Mouse (Mus musculus) MEL (cell line): ENCODE measurements around the gene Arid1b. TPM values are rescaled to one million over a fixed set of nuclear protein-coding genes. Genes with fewer than 3 reads are reported as not detected.

Source experiments
- DNase-seq: peaks from one replicate; pipeline ENCODE4 v3.0.0; 2011; ENCODE audit warnings: low read depth, low spot score
- H3K27ac ChIP-seq: 2 replicates; pipeline ENCODE4 v1.5.1; 2012; ENCODE audit warnings: low read depth, mild to moderate bottlenecking, control low read depth, low read length, moderate library complexity; ENCODE audit not compliant: control insufficient read depth
- H3K27me3 ChIP-seq, 2 experiments: fragments of 150-350 bp in 1 of 2; sonication (generic) in 1 of 2; 2 replicates each; pipeline ENCODE4 v1.6.1; 2012; ENCODE audit warnings: low read length in 2 of 2, mild to moderate bottlenecking in 2 of 2, improper control_type of control experiment in 1 of 2, moderate library complexity in 1 of 2; ENCODE audit not compliant: insufficient read depth in 2 of 2, control insufficient read depth in 1 of 2
- H3K36me3 ChIP-seq, 2 experiments: 2 replicates each; pipeline ENCODE4 v1.6.1; 2012 to 2014; ENCODE audit warnings: low read length in 2 of 2, improper control_type of control experiment in 1 of 2, inconsistent platforms in 1 of 2, mild to moderate bottlenecking in 1 of 2; ENCODE audit not compliant: insufficient read depth in 2 of 2, control insufficient read depth in 1 of 2
- H3K4me1 ChIP-seq, 2 experiments: fragments of 150-350 bp in 1 of 2; sonication (generic) in 1 of 2; 2 replicates each; pipeline ENCODE4 v1.6.1; 2012; ENCODE audit warnings: low read length in 2 of 2, improper control_type of control experiment in 1 of 2, mild to moderate bottlenecking in 1 of 2; ENCODE audit not compliant: insufficient read depth in 2 of 2, control insufficient read depth in 1 of 2
- H3K4me3 ChIP-seq, 2 experiments: fragments of 150-350 bp in 1 of 2; sonication (generic) in 1 of 2; 2 replicates each; pipeline ENCODE4 v1.5.1; 2012; ENCODE audit warnings: low read depth in 2 of 2, low read length in 2 of 2, mild to moderate bottlenecking in 2 of 2, moderate library complexity in 2 of 2, control low read depth in 1 of 2, improper control_type of control experiment in 1 of 2; ENCODE audit not compliant: control insufficient read depth in 1 of 2, insufficient read depth in 1 of 2
- H3K79me2 ChIP-seq: 2 replicates; pipeline ENCODE4 v1.6.1; 2012; ENCODE audit warnings: mild to moderate bottlenecking, low read length, moderate library complexity; ENCODE audit not compliant: control insufficient read depth, poor library complexity, insufficient read depth
- H3K9ac ChIP-seq: 2 replicates; pipeline ENCODE4 v1.6.1; 2012; ENCODE audit warnings: low read depth, mild to moderate bottlenecking, control low read depth, low read length, moderate library complexity; ENCODE audit not compliant: control insufficient read depth, poor library complexity, severe bottlenecking
- H3K9me3 ChIP-seq: fragments of 150-350 bp; sonication (generic); replicated peaks from 2 replicates; pipeline ENCODE4 v1.6.1; 2012; ENCODE audit warnings: mild to moderate bottlenecking, low read length, improper control_type of control experiment, moderate library complexity; ENCODE audit not compliant: insufficient read depth
- BHLHE40 ChIP-seq: IDR thresholded peaks from 2 replicates; pipeline ENCODE4 v1.6.1; 2012; ENCODE audit warnings: low read depth, mild to moderate bottlenecking, inconsistent platforms, low read length, improper control_type of control experiment, borderline replicate concordance
- CHD1 ChIP-seq: IDR thresholded peaks from 2 replicates; pipeline ENCODE4 v1.6.1; 2012; ENCODE audit warnings: low read depth, mild to moderate bottlenecking, inconsistent platforms, low read length, improper control_type of control experiment
- CHD2 ChIP-seq: IDR thresholded peaks from 2 replicates; pipeline ENCODE4 v1.6.1; 2011; ENCODE audit warnings: low read length, improper control_type of control experiment
- ELF1 ChIP-seq: IDR thresholded peaks from 2 replicates; pipeline ENCODE4 v1.6.1; 2014; ENCODE audit warnings: low read depth, mild to moderate bottlenecking, inconsistent platforms, low read length, improper control_type of control experiment, moderate library complexity
- EP300 ChIP-seq, 2 experiments: IDR thresholded peaks; 2 replicates each; pipeline ENCODE4 v1.6.1; 2011; ENCODE audit warnings: improper control_type of control experiment in 2 of 2, low read length in 2 of 2, low read depth in 1 of 2, mild to moderate bottlenecking in 1 of 2
- ETS1 ChIP-seq: IDR thresholded peaks from 2 replicates; pipeline ENCODE4 v1.6.1; 2012; ENCODE audit warnings: low read depth, mild to moderate bottlenecking, inconsistent platforms, low read length, improper control_type of control experiment, moderate library complexity
- GABPA ChIP-seq: IDR thresholded peaks from 2 replicates; pipeline ENCODE4 v1.6.1; 2012; ENCODE audit warnings: low read depth, mild to moderate bottlenecking, inconsistent platforms, low read length, improper control_type of control experiment, moderate library complexity
- JUND ChIP-seq: IDR thresholded peaks from 2 replicates; pipeline ENCODE4 v1.6.1; 2011; ENCODE audit warnings: low read depth, mild to moderate bottlenecking, improper control_type of control experiment, low read length
- KAT2A ChIP-seq: conservative IDR thresholded peaks from 2 replicates; pipeline ENCODE4 v1.6.1; 2012; ENCODE audit warnings: low read depth, low read length, improper control_type of control experiment, inconsistent platforms
- MAFK ChIP-seq: IDR thresholded peaks from 2 replicates; pipeline ENCODE4 v1.6.1; 2011; ENCODE audit warnings: low read depth, mild to moderate bottlenecking, low read length, improper control_type of control experiment, borderline replicate concordance
- MEF2A ChIP-seq: IDR thresholded peaks from 2 replicates; pipeline ENCODE4 v1.6.1; 2014; ENCODE audit warnings: low read depth, mild to moderate bottlenecking, inconsistent platforms, low read length, improper control_type of control experiment; ENCODE audit not compliant: poor library complexity, insufficient replicate concordance, severe bottlenecking; ENCODE audit errors: extremely low read depth
- MYB ChIP-seq: IDR thresholded peaks from 2 replicates; pipeline ENCODE4 v1.6.1; 2011; ENCODE audit warnings: mild to moderate bottlenecking, low read depth, low read length, improper control_type of control experiment
- MYC ChIP-seq: IDR thresholded peaks from 2 replicates; pipeline ENCODE4 v1.6.1; 2011; ENCODE audit warnings: low read depth, mild to moderate bottlenecking, low read length, improper control_type of control experiment, moderate library complexity
- NELFE ChIP-seq: IDR thresholded peaks from 2 replicates; pipeline ENCODE4 v1.6.1; 2011; ENCODE audit warnings: low read depth, low read length, improper control_type of control experiment
- POLR2A ChIP-seq, 2 experiments: IDR thresholded peaks; 2 replicates each; pipeline ENCODE4 v1.6.1; 2011 to 2012; ENCODE audit warnings: low read length in 2 of 2, mild to moderate bottlenecking in 2 of 2, control low read depth in 1 of 2, improper control_type of control experiment in 1 of 2, low read depth in 1 of 2, moderate library complexity in 1 of 2; ENCODE audit not compliant: control insufficient read depth in 1 of 2, insufficient read depth in 1 of 2, poor library complexity in 1 of 2
- RAD21 ChIP-seq: IDR thresholded peaks from 2 replicates; pipeline ENCODE4 v1.6.1; 2011; ENCODE audit warnings: mild to moderate bottlenecking, low read depth, low read length, improper control_type of control experiment
- SIN3A ChIP-seq: IDR thresholded peaks from 2 replicates; pipeline ENCODE4 v1.6.1; 2012; ENCODE audit warnings: low read length, improper control_type of control experiment, inconsistent platforms
- TAL1 ChIP-seq: IDR thresholded peaks from 2 replicates; pipeline ENCODE4 v1.6.1; 2012; ENCODE audit warnings: mild to moderate bottlenecking, inconsistent platforms, low read length, moderate library complexity, mixed read lengths
- TCF12 ChIP-seq: IDR thresholded peaks from 2 replicates; pipeline ENCODE4 v1.6.1; 2014; ENCODE audit warnings: low read depth, mild to moderate bottlenecking, inconsistent platforms, low read length, improper control_type of control experiment, moderate library complexity
- UBTF ChIP-seq: IDR thresholded peaks from 2 replicates; pipeline ENCODE4 v1.6.1; 2012; ENCODE audit warnings: low read depth, mild to moderate bottlenecking, inconsistent platforms, low read length, improper control_type of control experiment, moderate library complexity, borderline replicate concordance; ENCODE audit not compliant: insufficient read depth
- USF1 ChIP-seq: IDR thresholded peaks from 2 replicates; pipeline ENCODE4 v1.6.1; 2014; ENCODE audit warnings: low read depth, mild to moderate bottlenecking, inconsistent platforms, low read length, improper control_type of control experiment, moderate library complexity
- ZKSCAN1 ChIP-seq: IDR thresholded peaks from 2 replicates; pipeline ENCODE4 v1.6.1; 2012; ENCODE audit warnings: low read depth, mild to moderate bottlenecking, inconsistent platforms, low read length, improper control_type of control experiment, moderate library complexity
- ZMIZ1 ChIP-seq: IDR thresholded peaks from 2 replicates; pipeline ENCODE4 v1.6.1; 2012; ENCODE audit warnings: low read depth, mild to moderate bottlenecking, inconsistent platforms, low read length, improper control_type of control experiment, moderate library complexity
- polyA plus RNA-seq, 2 experiments: library from polyadenylated mRNA; stranded (reverse) in 1 of 2; unstranded in 1 of 2; fragments of >175 nt in 1 of 2; fragments of >200 nt in 1 of 2; gene quantifications; 2 replicates each; pipeline versions ENCODE4 v1.2.1 to v1.2.4; 2012; ENCODE audit warnings: low replicate concordance in 2 of 2, low read depth in 1 of 2; ENCODE audit not compliant: insufficient read length in 2 of 2, insufficient read depth in 1 of 2, missing spikeins in 1 of 2
- total RNA-seq: library from RNA; depleted of rRNA; stranded (reverse); fragments of 300-350 nt; gene quantifications from 2 replicates; pipeline ENCODE4 v1.2.3, GENCODE M21; 2012

The Arid1b gene
- total and polyA plus RNA-seq, 3 experiments, result 13.4 to 17.4 TPM; not detected in 1

DNA sequence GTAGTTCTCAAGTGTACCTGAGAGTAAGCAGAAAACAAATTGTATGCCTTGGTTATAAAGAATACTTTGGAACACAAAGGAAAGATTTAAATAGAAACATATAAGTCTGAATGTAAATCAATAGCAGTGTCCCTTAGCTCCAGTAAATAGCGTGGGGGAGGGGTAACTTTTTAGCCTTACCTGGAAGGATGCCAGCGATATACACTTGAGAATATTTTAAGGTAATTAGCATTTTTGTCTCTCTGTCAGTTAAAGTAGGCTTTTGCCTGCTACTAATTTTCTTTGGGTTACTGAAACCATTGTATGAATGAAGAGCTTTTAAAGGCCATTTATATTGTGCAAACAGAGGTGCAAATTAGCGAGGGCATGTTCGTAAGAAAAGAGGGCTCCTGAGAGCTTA, 39.7 kb upstream of the Arid1b start:
- TF ChIP-seq RAD21 (no peak), USF1 (no peak), TCF12 (no peak), ZKSCAN1 (no peak), KAT2A (no peak), ELF1 (no peak), MAFK (no peak), NELFE (no peak), UBTF (no peak), MEF2A (no peak), ETS1 (no peak), MYC (no peak)
- peaks cover 3 to 6% of the 10 kb centered on the region in 2 experiments; a peak in 3 of 4 replicates for H3K27me3 ChIP-seq
- H3K9ac ChIP-seq, result no peak overlapping the region
- H3K4me3 ChIP-seq, result no peak overlapping the region
- H3K36me3 ChIP-seq, result no peaks in the 10 kb centered on the region
- no peaks in the 10 kb centered on the region for H3K4me1 ChIP-seq
- no peak for DNase-seq
- H3K79me2 ChIP-seq, result no peaks in the 10 kb centered on the region
- H3K9me3 ChIP-seq, result no peaks in the 10 kb centered on the region
- H3K27ac ChIP-seq, result no peak overlapping the region

GRCm38 (mm10) chr17:4964192-4964877, 29.8 kb upstream of the Arid1b start:
- no peaks in the 10 kb centered on the region for H3K79me2 ChIP-seq
- H3K27ac ChIP-seq, result no peak overlapping the region
- peaks cover 0 to 2% of the 10 kb centered on the region in 2 experiments; a peak in 1 of 4 replicates for H3K27me3 ChIP-seq
- TF ChIP-seq ETS1, result no peak
- no peak for TF ChIP-seq JUND
- TF ChIP-seq RAD21, result no peak
- TF ChIP-seq EP300 (IDR thresholded peaks at IDR 0.05; ENCODE audit: low read depth in 1 of 2, low read length in 2 of 2), result no peak
- no peak for TF ChIP-seq ZKSCAN1
- no peak for TF ChIP-seq GABPA
- TF ChIP-seq CHD1, result no peak
- no peak for TF ChIP-seq TAL1
- no peak for TF ChIP-seq SIN3A
- TF ChIP-seq MYB, result no peak
- TF ChIP-seq POLR2A (IDR thresholded peaks at IDR 0.05; ENCODE audit: control insufficient read depth in 1 of 2, insufficient read depth in 1 of 2, low read depth in 1 of 2, low read length in 2 of 2, poor library complexity in 1 of 2), result no peak
- TF ChIP-seq CHD2, result no peak
- no peak for TF ChIP-seq BHLHE40
- no peak for TF ChIP-seq ZMIZ1
- peak; percentile 41 for DNase-seq
- H3K4me1 ChIP-seq, result no peaks in the 10 kb centered on the region
- H3K9me3 ChIP-seq, result no peaks in the 10 kb centered on the region
- no peak overlapping the region for H3K9ac ChIP-seq
- no peak overlapping the region for H3K4me3 ChIP-seq
- H3K36me3 ChIP-seq, result no peaks in the 10 kb centered on the region
